Mouse (Mus musculus) spleen, adult 2 months (tissue): ENCODE results near the gene Whamm. TPM values are rescaled to one million over a fixed set of nuclear protein-coding genes. Genes with fewer than 3 reads are reported as not detected.

Experiments
- DNase-seq, 2 experiments: peaks; one replicate each; pipeline versions ENCODE4 v3.0.0 to v3.0.0-alpha.2; 2012 to 2021; ENCODE audit warnings: low spot score in 2 of 2, low read depth in 1 of 2
- H3K27ac ChIP-seq: fragments of 200-500 bp; 2 replicates; pipeline ENCODE4 v1.5.1; 2012; ENCODE audit warnings: low read length, inconsistent platforms; ENCODE audit not compliant: insufficient read depth
- H3K27me3 ChIP-seq: fragments of 200-500 bp; 2 replicates; pipeline ENCODE4 v1.6.1; 2012; ENCODE audit warnings: mild to moderate bottlenecking, moderate library complexity, low read length, inconsistent platforms; ENCODE audit not compliant: control insufficient read depth, insufficient read depth
- H3K36me3 ChIP-seq: fragments of 200-500 bp; 2 replicates; pipeline ENCODE4 v1.6.1; 2012; ENCODE audit warnings: mild to moderate bottlenecking, low read length, inconsistent platforms; ENCODE audit not compliant: control insufficient read depth, insufficient read depth
- H3K4me1 ChIP-seq: fragments of 200-500 bp; 2 replicates; pipeline ENCODE4 v1.6.1; 2011; ENCODE audit warnings: inconsistent platforms; ENCODE audit not compliant: control insufficient read depth, insufficient read depth, insufficient read length
- H3K4me3 ChIP-seq: fragments of 200-500 bp; 2 replicates; pipeline ENCODE4 v1.5.1; 2011; ENCODE audit warnings: mild to moderate bottlenecking, inconsistent platforms; ENCODE audit not compliant: insufficient read depth, insufficient read length; ENCODE audit errors: extremely low read depth
- CTCF ChIP-seq: fragments of 200-500 bp; IDR thresholded peaks from 2 replicates; pipeline ENCODE4 v1.5.1; 2011; ENCODE audit warnings: mild to moderate bottlenecking, inconsistent platforms; ENCODE audit not compliant: insufficient read depth, insufficient read length, insufficient replicate concordance; ENCODE audit errors: extremely low read depth
- POLR2A ChIP-seq: fragments of 200-500 bp; IDR thresholded peaks from 2 replicates; pipeline ENCODE4 v1.6.1; 2011; ENCODE audit warnings: low read depth, low read length, inconsistent platforms
- WGBS: fragments of 180-500 bp; shearing (Covaris S2); methylation state at CpG from one replicate; pipeline ENCODE4 v1.1.7; 2018; 5-methylcytosine and 5-hydroxymethylcytosine counted together
- polyA plus RNA-seq: library from polyadenylated mRNA; depleted of rRNA; stranded (reverse); fragments of >200 nt; gene quantifications from 2 replicates; pipeline ENCODE4 v1.2.3, GENCODE M21; 2012

Gene Whamm
- polyA plus RNA-seq, 1 experiment = 21.4 TPM

GRCm38 (mm10) chr7:81575606-81576005 lies 4.5 kb downstream of the Whamm start:
- Histone ChIP-seq H3K27ac (no peak overlapping the region), H3K27me3 (no peaks in the 10 kb centered on the region), H3K36me3 (peaks cover 15% of the 10 kb centered on the region), H3K4me3 (no peak overlapping the region), H3K4me1 (peaks cover 6% of the 10 kb centered on the region)
- TF ChIP-seq CTCF = no peak
- no peak for TF ChIP-seq POLR2A
- WGBS = 94% methylated on average over 10 of the region's 10 CpGs
- no peak for DNase-seq

DNA sequence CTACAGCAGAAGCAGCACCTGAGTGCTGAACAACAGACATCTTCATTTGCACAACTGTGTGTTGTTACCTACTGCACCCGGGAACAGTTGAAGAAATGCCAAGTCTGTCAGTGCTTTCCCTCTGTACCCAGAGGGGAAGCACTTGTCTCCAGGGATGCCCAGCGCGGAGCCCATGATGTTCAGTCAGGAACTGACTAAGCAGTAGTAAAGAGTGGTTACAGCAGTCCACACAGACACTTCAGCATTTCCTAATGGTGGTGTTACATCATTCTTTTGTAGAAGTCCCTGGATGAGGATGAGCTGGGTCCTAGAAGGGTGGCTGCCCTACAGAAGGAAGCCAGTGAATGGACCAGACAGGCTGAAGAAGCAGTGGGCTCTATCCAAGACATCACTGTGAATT lies 6.8 kb downstream of the Whamm start:
- Histone ChIP-seq H3K4me3 (no peak overlapping the region), H3K27me3 (no peaks in the 10 kb centered on the region), H3K36me3 (peaks cover 15% of the 10 kb centered on the region), H3K4me1 (0 out of 2 replicates have a peak, but pooled peaks cover 2% of the 10 kb centered on the region), H3K27ac (no peak overlapping the region)
- 83% methylated on average over 3 of the region's 3 CpGs for WGBS
- TF ChIP-seq POLR2A (no peak), CTCF (no peak)
- no peak for DNase-seq

DNA sequence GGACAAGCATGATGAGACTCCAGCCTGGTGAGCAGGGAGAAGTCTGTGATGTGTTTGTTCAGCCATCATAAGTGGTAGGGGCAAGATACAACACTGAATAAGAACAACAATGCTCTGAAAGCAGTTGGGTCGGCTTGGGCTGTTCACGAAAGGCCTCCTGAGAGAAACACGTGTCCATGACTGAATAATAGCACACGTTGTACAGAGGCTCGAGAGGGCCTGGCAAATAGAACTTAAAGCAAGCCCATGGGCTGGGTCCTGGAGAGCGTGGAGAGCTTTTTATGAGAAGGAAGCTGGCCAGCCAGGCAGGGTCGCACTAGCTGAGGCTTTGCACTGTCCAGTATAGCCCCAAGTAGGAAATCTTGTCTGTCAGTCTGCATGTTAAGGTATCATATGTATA lies 7.3 kb downstream of the Whamm start:
- Histone ChIP-seq H3K4me3 (no peak overlapping the region), H3K27ac (no peak overlapping the region), H3K4me1 (no peaks in the 10 kb centered on the region), H3K27me3 (no peaks in the 10 kb centered on the region), H3K36me3 (peaks cover 15% of the 10 kb centered on the region)
- no peak for TF ChIP-seq CTCF
- TF ChIP-seq POLR2A = no peak
- 90% methylated on average over 7 of the region's 7 CpGs for WGBS
- DNase-seq = no peak

DNA sequence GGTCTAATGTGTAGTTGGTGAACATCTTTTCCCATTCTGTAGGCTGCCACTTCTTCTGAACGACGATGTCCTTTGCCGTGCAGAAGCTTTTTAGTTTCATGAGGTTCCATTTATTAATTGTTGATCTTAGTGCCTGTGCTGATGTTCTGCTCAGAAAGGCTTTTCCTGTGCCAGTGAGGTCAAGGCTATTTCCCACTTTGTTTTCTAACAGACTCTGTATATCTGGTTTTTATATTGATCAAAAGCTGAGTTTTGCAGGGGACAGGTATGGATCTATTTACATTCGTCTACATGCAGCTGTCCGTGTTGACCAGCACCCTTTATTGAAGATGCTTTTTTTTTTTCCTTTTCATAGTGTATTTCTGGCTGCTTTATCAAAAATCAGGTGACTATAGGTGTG lies 8.2 kb downstream of the Whamm start:
- no peak for DNase-seq
- Histone ChIP-seq H3K4me3 (no peak overlapping the region), H3K27me3 (no peaks in the 10 kb centered on the region), H3K4me1 (no peaks in the 10 kb centered on the region), H3K27ac (no peak overlapping the region), H3K36me3 (peaks cover 15% of the 10 kb centered on the region)
- WGBS = 98% methylated on average over 5 of the region's 5 CpGs
- TF ChIP-seq POLR2A (no peak), CTCF (no peak)

- TF ChIP-seq CTCF (no peak), POLR2A (no peak)
- no peak for DNase-seq
- no peaks in the 10 kb centered on the region for H3K27me3 ChIP-seq
- H3K4me1 ChIP-seq = no peaks in the 10 kb centered on the region
- no peak overlapping the region for H3K4me3 ChIP-seq
- peaks cover 38% of the 10 kb centered on the region for H3K36me3 ChIP-seq
- 77% methylated on average over 3 of the region's 3 CpGs for WGBS
- H3K27ac ChIP-seq = no peak overlapping the region
Observed at GRCm38 (mm10) chr7:81583512-81583911, 12.4 kb downstream of the Whamm start.

- H3K4me3 ChIP-seq = no peak overlapping the region
- DNase-seq = no peak
- no peaks in the 10 kb centered on the region for H3K27me3 ChIP-seq
- WGBS = 93% methylated on average over 7 of the region's 7 CpGs
- H3K27ac ChIP-seq = no peak overlapping the region
- no peaks in the 10 kb centered on the region for H3K4me1 ChIP-seq
- peaks cover 38% of the 10 kb centered on the region for H3K36me3 ChIP-seq
- TF ChIP-seq POLR2A (no peak), CTCF (no peak)
Observed at GRCm38 (mm10) chr7:81585326-81585725, 14.3 kb downstream of the Whamm start.

- TF ChIP-seq POLR2A (no peak), CTCF (no peak)
- H3K27me3 ChIP-seq = no peaks in the 10 kb centered on the region
- WGBS = 96% methylated on average over 4 of the region's 4 CpGs
- H3K4me1 ChIP-seq = no peaks in the 10 kb centered on the region
- no peak for DNase-seq
- no peak overlapping the region for H3K4me3 ChIP-seq
- peaks cover 45% of the 10 kb centered on the region for H3K36me3 ChIP-seq
- no peak overlapping the region for H3K27ac ChIP-seq
Observed at GRCm38 (mm10) chr7:81587238-81587637, 16.2 kb downstream of the Whamm start.

- peaks cover 55% of the 10 kb centered on the region for H3K36me3 ChIP-seq
- no peak for TF ChIP-seq POLR2A
- 88% methylated on average over 9 of the region's 9 CpGs for WGBS
- H3K27ac ChIP-seq = no peak overlapping the region
- no peak for DNase-seq
- H3K4me3 ChIP-seq = no peak overlapping the region
- H3K27me3 ChIP-seq = no peaks in the 10 kb centered on the region
- H3K4me1 ChIP-seq = no peaks in the 10 kb centered on the region
Observed at GRCm38 (mm10) chr7:81592686-81593085, 21.6 kb downstream of the Whamm start.
